Mouse (Mus musculus) lung, adult 2 months (tissue): ENCODE data around the gene Sumo3. TPM values are rescaled to one million over a fixed set of nuclear protein-coding genes. Genes with fewer than 3 reads are reported as not detected.

Source experiments
- DNase-seq: peaks from one replicate; pipeline ENCODE4 v3.0.0; 2022
- H3K4me1 ChIP-seq: fragments of 200-500 bp; 2 replicates; pipeline ENCODE4 v1.6.1; 2011; ENCODE audit warnings: low read length; ENCODE audit not compliant: control insufficient read depth, insufficient read depth
- H3K4me3 ChIP-seq: fragments of 200-500 bp; replicated peaks from 2 replicates; pipeline ENCODE3; 2011; ENCODE audit warnings: low read depth, mild to moderate bottlenecking, control low read depth, low read length; ENCODE audit errors: extremely low read depth
- CTCF ChIP-seq: fragments of 200-500 bp; IDR thresholded peaks from 2 replicates; pipeline ENCODE4 v1.5.1; 2011; ENCODE audit warnings: mild to moderate bottlenecking, low read length, control low read depth; ENCODE audit not compliant: insufficient read depth
- POLR2A ChIP-seq: fragments of 200-500 bp; IDR thresholded peaks from 2 replicates; pipeline ENCODE4 v1.6.1; 2011; ENCODE audit warnings: low read depth, mild to moderate bottlenecking, control low read depth, low read length, borderline replicate concordance; ENCODE audit errors: extremely low read depth
- WGBS: fragments of 180-500 bp; shearing (Covaris S2); methylation state at CpG from one replicate; pipeline ENCODE4 v1.1.7; 2018; 5-methylcytosine and 5-hydroxymethylcytosine counted together
- polyA plus RNA-seq: library from polyadenylated mRNA; depleted of rRNA; stranded (reverse); fragments of >200 nt; gene quantifications from 2 replicates; pipeline ENCODE4 v1.2.3, GENCODE M21; 2012; rRNA removed

Gene Sumo3
- polyA plus RNA-seq, 1 experiment: 261 TPM

DNA sequence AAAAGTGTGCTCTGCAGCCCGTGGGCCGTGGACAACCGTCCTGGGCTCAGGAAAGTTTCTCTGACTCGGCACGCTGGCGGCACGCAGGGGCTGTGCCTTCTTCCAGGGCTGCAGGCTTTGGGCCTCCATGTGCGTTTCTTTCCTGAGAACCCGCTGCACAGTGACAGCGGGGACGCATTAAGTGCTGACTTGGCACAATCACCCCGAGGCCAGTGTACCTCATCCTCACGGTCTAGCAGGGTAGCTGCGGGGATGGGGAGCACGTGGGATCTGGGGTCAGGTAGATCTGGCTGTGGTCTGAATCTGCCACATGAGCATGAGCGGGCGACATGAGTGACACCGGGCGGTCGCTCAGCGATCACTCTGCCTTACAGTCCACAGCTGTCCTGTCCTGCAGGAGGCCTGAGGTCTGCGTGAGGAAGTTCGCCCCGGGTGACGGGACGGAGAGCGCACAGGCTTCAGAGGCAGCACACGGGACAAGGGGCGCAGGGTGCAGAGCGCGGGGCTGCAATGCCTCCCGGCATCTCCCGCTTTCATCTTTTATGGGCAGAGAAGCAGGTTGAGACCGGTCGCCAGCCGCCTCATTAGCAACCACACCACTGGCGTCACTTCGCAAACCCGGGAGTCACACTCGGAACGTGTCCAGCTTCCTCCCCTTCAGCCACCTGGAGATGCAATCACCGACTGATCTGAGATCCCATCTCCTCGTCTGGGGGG lies 58.2 kb downstream of the Sumo3 start:
- WGBS: 48% methylated on average over 43 of the region's 43 CpGs
- no peak for DNase-seq
- no peak overlapping the region for H3K4me3 ChIP-seq
- no peaks in the 10 kb centered on the region for H3K4me1 ChIP-seq
- TF ChIP-seq POLR2A: no peak
- TF ChIP-seq CTCF: no peak

GRCm38 (mm10) chr10:77666342-77666741 lies 60.4 kb downstream of the Sumo3 start:
- TF ChIP-seq POLR2A (no peak), CTCF (no peak)
- no peak for DNase-seq
- 60% methylated on average over 8 of the region's 8 CpGs for WGBS
- Histone ChIP-seq H3K4me3 (no peak overlapping the region), H3K4me1 (no peaks in the 10 kb centered on the region)

- DNase-seq: no peak
- 55% methylated on average over 4 of the region's 4 CpGs for WGBS
- Histone ChIP-seq H3K4me1 (no peaks in the 10 kb centered on the region), H3K4me3 (no peak overlapping the region)
- TF ChIP-seq CTCF (no peak), POLR2A (no peak)
These were observed 61.5 kb downstream of the Sumo3 start for GRCm38 (mm10) chr10:77667402-77667801.

Other genes starting within 250 kb of the Sumo3 start
- gene Adarb1, start 187.8 kb upstream of the Sumo3 start, polyA plus RNA-seq: 29.9 and 35.0 TPM in 2 replicates
- gene Fam207a, start 90.3 kb upstream of the Sumo3 start, polyA plus RNA-seq: 24.6 and 24.7 TPM in 2 replicates
- 69.9 and 91.7 TPM in 2 replicates for gene Itgb2, start 75.8 kb upstream of the Sumo3 start, polyA plus RNA-seq
- gene Pttg1ip, start 24.4 kb upstream of the Sumo3 start, polyA plus RNA-seq: 199 and 223 TPM in 2 replicates
- gene Gm49325, start 100 bp downstream of the Sumo3 start, polyA plus RNA-seq: not detected in 2 replicates
- 41.6 and 54.2 TPM in 2 replicates for gene Ube2g2, start 16.2 kb downstream of the Sumo3 start, polyA plus RNA-seq
- 0.06 and 0.43 TPM in 2 replicates for gene Tspear, start 80.5 kb downstream of the Sumo3 start, polyA plus RNA-seq
- not detected in 2 replicates for gene Gm19402, start 84.7 kb downstream of the Sumo3 start, polyA plus RNA-seq
- not detected in 2 replicates for gene Gm9508, start 91.1 kb downstream of the Sumo3 start, polyA plus RNA-seq
- not detected in 2 replicates for gene Gm10272, start 100.5 kb downstream of the Sumo3 start, polyA plus RNA-seq
- gene Gm10024, start 105.4 kb downstream of the Sumo3 start, polyA plus RNA-seq: not detected in 2 replicates
- 1.4 TPM in 1 of 2 replicates, not detected in the other for gene Gm10142, start 109.7 kb downstream of the Sumo3 start, polyA plus RNA-seq
- gene Krtap12-1, start 114.5 kb downstream of the Sumo3 start, polyA plus RNA-seq: 0.86 TPM in 1 of 2 replicates, not detected in the other
- gene Gm10100, start 120.4 kb downstream of the Sumo3 start, polyA plus RNA-seq: not detected in 2 replicates
- gene Gm18596, start 136.5 kb downstream of the Sumo3 start, polyA plus RNA-seq: not detected in 2 replicates
- not detected in 2 replicates for gene Gm9736, start 145.3 kb downstream of the Sumo3 start, polyA plus RNA-seq
- gene Gm3233, start 153.6 kb downstream of the Sumo3 start, polyA plus RNA-seq: not detected in 2 replicates
- gene Gm3238, start 165.2 kb downstream of the Sumo3 start, polyA plus RNA-seq: not detected in 2 replicates
- not detected in 2 replicates for gene Gm7138, start 170.8 kb downstream of the Sumo3 start, polyA plus RNA-seq
- not detected in 2 replicates for gene Gm3250, start 176.4 kb downstream of the Sumo3 start, polyA plus RNA-seq
- gene Gm7137, start 182.1 kb downstream of the Sumo3 start, polyA plus RNA-seq: not detected in 2 replicates
- not detected in 2 replicates for gene Gm9639, start 189.0 kb downstream of the Sumo3 start, polyA plus RNA-seq
- gene Gm19668, start 193.0 kb downstream of the Sumo3 start, polyA plus RNA-seq: not detected in 2 replicates
- gene Gm9507, start 205.7 kb downstream of the Sumo3 start, polyA plus RNA-seq: not detected in 2 replicates
- not detected in 2 replicates for gene Gm2696, start 208.6 kb downstream of the Sumo3 start, polyA plus RNA-seq
- gene Krtap10-4, start 221.0 kb downstream of the Sumo3 start, polyA plus RNA-seq: not detected in 2 replicates
- gene Krtap10-10, start 229.8 kb downstream of the Sumo3 start, polyA plus RNA-seq: not detected in 2 replicates
- gene Gm36176, start 240.7 kb downstream of the Sumo3 start, polyA plus RNA-seq: not detected in 2 replicates
- gene Gm10318, start 246.8 kb downstream of the Sumo3 start, polyA plus RNA-seq: not detected in 2 replicates